Mouse (Mus musculus): ENCODE measurements around the gene Ppp2r5a. TPM values are rescaled to one million over a fixed set of nuclear protein-coding genes. Genes with fewer than 3 reads are reported as not detected.

Gene Ppp2r5a
- polyA plus RNA-seq, 1 experiment from 2014 or later = 24.8 TPM

- Histone ChIP-seq H3K4me2 (ENCODE audit: low read depth, low read length) (no peak overlapping the region), H3K36me3 (replicated peaks; ENCODE audit: control insufficient read depth, insufficient read depth, low read depth, low read length) (peaks cover 3% of the 10 kb centered on the region), H3K4me3 (ENCODE audit: low read depth, low read length) (no peak overlapping the region), H3K27me3 (ENCODE audit: control insufficient read depth, insufficient read depth, low read length) (no peaks in the 10 kb centered on the region), H3K9ac (replicated peaks; ENCODE audit: low read length) (no peak overlapping the region), H3K9me3 (replicated peaks; ENCODE audit: control insufficient read depth, low read length) (no peaks in the 10 kb centered on the region), H3K27ac (replicated peaks; ENCODE audit: low read depth, low read length) (no peak overlapping the region), H3K4me1 (ENCODE audit: control insufficient read depth, insufficient read depth, low read length) (no peaks in the 10 kb centered on the region)
- DNase-seq (ENCODE audit: low spot score) (no peak), ATAC-seq (replicated peaks; ENCODE audit: insufficient number of reproducible peaks, low FRiP score, low TSS enrichment, low read depth) (no peak)
- WGBS = 70% methylated on average over 5 of the region's 5 CpGs
These were observed 54.1 kb downstream of the Ppp2r5a start for GRCm38 (mm10) chr1:191348996-191349395.

- Histone ChIP-seq H3K9me3 (replicated peaks; ENCODE audit: control insufficient read depth, low read length) (no peaks in the 10 kb centered on the region), H3K27me3 (ENCODE audit: control insufficient read depth, insufficient read depth, low read length) (no peaks in the 10 kb centered on the region), H3K4me2 (ENCODE audit: low read depth, low read length) (no peak overlapping the region), H3K9ac (replicated peaks; ENCODE audit: low read length) (no peak overlapping the region), H3K36me3 (replicated peaks; ENCODE audit: control insufficient read depth, insufficient read depth, low read depth, low read length) (peaks cover 5% of the 10 kb centered on the region), H3K4me1 (ENCODE audit: control insufficient read depth, insufficient read depth, low read length) (no peaks in the 10 kb centered on the region), H3K27ac (replicated peaks; ENCODE audit: low read depth, low read length) (no peak overlapping the region), H3K4me3 (ENCODE audit: low read depth, low read length) (no peak overlapping the region)
- ATAC-seq (replicated peaks; ENCODE audit: insufficient number of reproducible peaks, low FRiP score, low TSS enrichment, low read depth) (no peak), DNase-seq (ENCODE audit: low spot score) (no peak)
- 80% methylated on average over 2 of the region's 2 CpGs for WGBS
These were observed 54.5 kb downstream of the Ppp2r5a start for GRCm38 (mm10) chr1:191348592-191348991.

DNA sequence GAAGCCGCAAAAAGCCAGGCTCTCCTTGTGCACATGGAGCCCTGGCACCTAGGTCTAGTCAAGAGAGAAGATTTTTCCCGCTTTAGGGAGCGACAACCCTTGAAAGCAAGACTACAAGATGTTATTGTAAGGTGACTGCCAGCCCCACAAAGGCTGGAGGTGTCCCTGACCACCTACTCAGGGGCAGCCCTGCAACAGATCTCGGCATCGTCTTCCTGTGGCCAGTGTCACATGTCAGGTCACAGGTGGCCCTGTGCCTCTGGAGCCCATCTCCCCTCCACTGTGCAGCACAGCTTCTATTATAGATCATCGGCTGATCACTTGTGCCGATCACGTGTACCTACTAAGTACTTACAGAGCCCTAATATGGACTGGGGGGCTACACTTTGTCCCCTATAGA, 55.5 kb downstream of the Ppp2r5a start:
- H3K27ac ChIP-seq (replicated peaks; ENCODE audit: low read depth, low read length) = no peak overlapping the region
- no peak overlapping the region for H3K9ac ChIP-seq (replicated peaks; ENCODE audit: low read length)
- no peak overlapping the region for H3K4me2 ChIP-seq (ENCODE audit: low read depth, low read length)
- 89% methylated on average over 8 of the region's 8 CpGs for WGBS
- no peak for ATAC-seq (replicated peaks; ENCODE audit: insufficient number of reproducible peaks, low FRiP score, low TSS enrichment, low read depth)
- no peak overlapping the region for H3K4me3 ChIP-seq (ENCODE audit: low read depth, low read length)
- no peaks in the 10 kb centered on the region for H3K4me1 ChIP-seq (ENCODE audit: control insufficient read depth, insufficient read depth, low read length)
- no peaks in the 10 kb centered on the region for H3K9me3 ChIP-seq (replicated peaks; ENCODE audit: control insufficient read depth, low read length)
- DNase-seq (ENCODE audit: low spot score) = no peak
- no peaks in the 10 kb centered on the region for H3K27me3 ChIP-seq (ENCODE audit: control insufficient read depth, insufficient read depth, low read length)
- peaks cover 7% of the 10 kb centered on the region for H3K36me3 ChIP-seq (replicated peaks; ENCODE audit: control insufficient read depth, insufficient read depth, low read depth, low read length)

DNA sequence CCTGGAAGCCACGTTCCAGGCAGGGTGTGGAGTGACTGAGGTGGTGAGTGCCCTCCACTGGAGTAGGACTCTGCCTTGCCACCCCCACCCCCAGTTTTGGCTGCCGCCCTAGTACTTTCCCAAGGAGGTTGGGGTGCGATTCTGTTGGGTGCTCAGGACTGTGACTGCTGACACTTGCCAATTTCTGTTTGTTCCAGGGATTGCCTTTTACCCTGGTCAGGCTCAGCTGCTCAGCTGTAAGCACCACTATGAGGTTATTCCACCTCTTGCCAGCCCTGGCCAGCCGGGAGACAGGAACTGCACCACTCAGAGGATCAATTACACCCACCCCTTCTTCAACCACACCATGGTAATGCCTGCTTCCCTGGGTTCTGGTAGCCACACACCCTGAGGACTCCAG, 62.5 kb downstream of the Ppp2r5a start:
- Histone ChIP-seq H3K27ac (replicated peaks; ENCODE audit: low read depth, low read length) (no peak overlapping the region), H3K4me3 (ENCODE audit: low read depth, low read length) (no peak overlapping the region), H3K4me1 (ENCODE audit: control insufficient read depth, insufficient read depth, low read length) (no peaks in the 10 kb centered on the region), H3K4me2 (ENCODE audit: low read depth, low read length) (no peak overlapping the region), H3K9ac (replicated peaks; ENCODE audit: low read length) (no peak overlapping the region), H3K36me3 (replicated peaks; ENCODE audit: control insufficient read depth, insufficient read depth, low read depth, low read length) (peaks cover 11% of the 10 kb centered on the region), H3K9me3 (replicated peaks; ENCODE audit: control insufficient read depth, low read length) (no peaks in the 10 kb centered on the region), H3K27me3 (ENCODE audit: control insufficient read depth, insufficient read depth, low read length) (no peaks in the 10 kb centered on the region)
- ATAC-seq (replicated peaks; ENCODE audit: insufficient number of reproducible peaks, low FRiP score, low TSS enrichment, low read depth) = no peak
- WGBS = 88% methylated on average over 4 of the region's 4 CpGs
- no peak for DNase-seq (ENCODE audit: low spot score)

DNA sequence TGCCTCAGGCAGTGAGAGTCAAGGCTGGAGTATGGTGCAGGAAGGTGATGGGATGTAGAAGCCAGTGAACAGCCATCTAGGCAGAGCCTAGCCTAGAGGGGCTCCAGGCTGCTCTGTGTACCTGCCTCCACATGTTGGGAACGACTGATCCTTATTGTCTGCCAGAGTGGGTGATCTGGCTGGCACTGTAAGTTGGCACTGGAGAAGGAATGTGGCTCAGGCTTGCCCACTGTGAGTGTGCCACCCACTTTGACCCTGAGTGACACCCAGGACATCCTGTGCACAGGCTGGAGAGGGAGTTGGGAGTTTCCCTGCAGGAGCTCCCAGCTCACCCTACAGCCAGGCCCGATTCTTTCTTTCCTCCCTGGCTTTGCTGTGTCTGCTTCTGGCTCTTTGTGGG, 63.2 kb downstream of the Ppp2r5a start:
- H3K9ac ChIP-seq (replicated peaks; ENCODE audit: low read length) = no peak overlapping the region
- ATAC-seq (replicated peaks; ENCODE audit: insufficient number of reproducible peaks, low FRiP score, low TSS enrichment, low read depth) = no peak
- no peak for DNase-seq (ENCODE audit: low spot score)
- H3K36me3 ChIP-seq (replicated peaks; ENCODE audit: control insufficient read depth, insufficient read depth, low read depth, low read length) = peaks cover 11% of the 10 kb centered on the region
- H3K27ac ChIP-seq (replicated peaks; ENCODE audit: low read depth, low read length) = no peak overlapping the region
- H3K9me3 ChIP-seq (replicated peaks; ENCODE audit: control insufficient read depth, low read length) = no peaks in the 10 kb centered on the region
- no peaks in the 10 kb centered on the region for H3K27me3 ChIP-seq (ENCODE audit: control insufficient read depth, insufficient read depth, low read length)
- WGBS = 83% methylated on average over 2 of the region's 2 CpGs
- no peaks in the 10 kb centered on the region for H3K4me1 ChIP-seq (ENCODE audit: control insufficient read depth, insufficient read depth, low read length)
- H3K4me2 ChIP-seq (ENCODE audit: low read depth, low read length) = no peak overlapping the region
- H3K4me3 ChIP-seq (ENCODE audit: low read depth, low read length) = no peak overlapping the region

- ATAC-seq (replicated peaks; ENCODE audit: insufficient number of reproducible peaks, low FRiP score, low TSS enrichment, low read depth) = no peak
- Histone ChIP-seq H3K9ac (replicated peaks; ENCODE audit: low read length) (no peak overlapping the region), H3K36me3 (replicated peaks; ENCODE audit: control insufficient read depth, insufficient read depth, low read depth, low read length) (no peaks in the 10 kb centered on the region; the same call in 1 of the 2 replicates), H3K27ac (replicated peaks; ENCODE audit: low read depth, low read length) (no peak overlapping the region), H3K4me2 (ENCODE audit: low read depth, low read length) (no peak overlapping the region), H3K4me1 (ENCODE audit: control insufficient read depth, insufficient read depth, low read length) (no peaks in the 10 kb centered on the region), H3K4me3 (ENCODE audit: low read depth, low read length) (no peak overlapping the region), H3K27me3 (ENCODE audit: control insufficient read depth, insufficient read depth, low read length) (no peaks in the 10 kb centered on the region), H3K9me3 (replicated peaks; ENCODE audit: control insufficient read depth, low read length) (no peaks in the 10 kb centered on the region)
- no peak for DNase-seq (ENCODE audit: low spot score)
- WGBS = 82% methylated on average over 5 of the region's 5 CpGs
These were observed 68.6 kb downstream of the Ppp2r5a start for GRCm38 (mm10) chr1:191334500-191334899.

DNA sequence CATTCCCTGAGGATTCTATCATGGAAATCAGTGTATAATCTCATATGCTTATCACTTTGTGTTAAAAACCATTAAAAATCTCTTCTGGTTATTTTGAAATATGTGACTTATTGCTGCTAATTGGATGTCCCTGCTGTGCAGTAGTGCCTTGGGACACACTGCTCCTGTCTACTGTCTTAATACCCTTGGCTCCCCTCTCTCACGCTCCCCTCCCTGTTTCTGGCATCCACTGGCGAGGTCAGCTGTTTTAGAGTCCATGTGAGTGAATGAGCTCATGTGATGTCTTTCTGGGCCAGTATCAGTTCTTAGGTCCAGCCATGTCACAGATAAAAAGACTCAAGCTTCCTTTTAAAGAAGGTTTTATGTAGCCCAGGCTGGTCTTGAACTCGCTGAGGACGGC, 72.7 kb downstream of the Ppp2r5a start:
- Histone ChIP-seq H3K4me2 (ENCODE audit: low read depth, low read length) (no peak overlapping the region), H3K4me3 (ENCODE audit: low read depth, low read length) (no peak overlapping the region), H3K4me1 (ENCODE audit: control insufficient read depth, insufficient read depth, low read length) (no peaks in the 10 kb centered on the region), H3K9ac (replicated peaks; ENCODE audit: low read length) (no peak overlapping the region), H3K36me3 (replicated peaks; ENCODE audit: control insufficient read depth, insufficient read depth, low read depth, low read length) (no peaks in the 10 kb centered on the region; the same call in 1 of the 2 replicates), H3K9me3 (replicated peaks; ENCODE audit: control insufficient read depth, low read length) (no peaks in the 10 kb centered on the region), H3K27ac (replicated peaks; ENCODE audit: low read depth, low read length) (no peak overlapping the region), H3K27me3 (ENCODE audit: control insufficient read depth, insufficient read depth, low read length) (no peaks in the 10 kb centered on the region)
- ATAC-seq (replicated peaks; ENCODE audit: insufficient number of reproducible peaks, low FRiP score, low TSS enrichment, low read depth) (no peak), DNase-seq (ENCODE audit: low spot score) (no peak)
- WGBS = 89% methylated on average over 4 of the region's 4 CpGs

DNA sequence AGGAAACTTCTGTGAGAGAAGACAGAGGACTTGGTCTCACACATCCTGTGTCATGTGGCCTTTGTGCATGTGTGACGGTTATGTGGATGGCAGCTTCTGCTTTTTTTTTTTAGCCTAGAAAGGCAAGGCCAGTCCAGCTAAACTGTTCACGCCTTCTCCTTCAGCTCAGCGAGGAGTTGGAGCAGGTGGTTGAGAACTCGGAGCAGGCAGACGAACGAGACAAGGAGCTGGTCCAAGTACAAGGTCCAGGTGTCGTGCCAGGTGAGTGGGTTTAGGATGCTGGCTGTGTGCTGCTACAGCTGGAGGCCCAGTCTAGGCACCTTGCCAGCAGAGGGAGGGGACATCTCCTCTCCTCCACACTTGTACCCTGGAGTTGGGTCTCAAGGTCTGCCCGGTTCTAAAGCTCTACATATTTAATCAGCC, 75.0 kb downstream of the Ppp2r5a start:
- Histone ChIP-seq H3K9me3 (replicated peaks; ENCODE audit: control insufficient read depth, low read length) (no peaks in the 10 kb centered on the region), H3K4me2 (ENCODE audit: low read depth, low read length) (no peak overlapping the region), H3K27me3 (ENCODE audit: control insufficient read depth, insufficient read depth, low read length) (no peaks in the 10 kb centered on the region), H3K9ac (replicated peaks; ENCODE audit: low read length) (no peak overlapping the region), H3K36me3 (replicated peaks; ENCODE audit: control insufficient read depth, insufficient read depth, low read depth, low read length) (no peaks in the 10 kb centered on the region; the same call in 1 of the 2 replicates), H3K4me1 (ENCODE audit: control insufficient read depth, insufficient read depth, low read length) (no peaks in the 10 kb centered on the region), H3K27ac (replicated peaks; ENCODE audit: low read depth, low read length) (no peak overlapping the region), H3K4me3 (ENCODE audit: low read depth, low read length) (no peak overlapping the region)
- ATAC-seq (replicated peaks; ENCODE audit: insufficient number of reproducible peaks, low FRiP score, low TSS enrichment, low read depth) (no peak), DNase-seq (ENCODE audit: low spot score) (no peak)
- WGBS = 90% methylated on average over 8 of the region's 8 CpGs

All from embryonic facial prominence, embryonic 11.5 days (tissue).